Mouse (Mus musculus) embryonic facial prominence, embryonic 13.5 days (tissue): ENCODE results near the gene Nhlrc2. TPM values are rescaled to one million over a fixed set of nuclear protein-coding genes. Genes with fewer than 3 reads are reported as not detected.

Source experiments
- ATAC-seq: fragments of 200-750 bp; cut with Nextera tagmentation; 2 replicates; pipeline ENCODE4 v1.8.0; 2017; ENCODE audit warnings: low read depth; ENCODE audit not compliant: insufficient number of reproducible peaks, insufficient read depth, low FRiP score, low TSS enrichment
- H3K27ac ChIP-seq: fragments of 300-500 bp; sonication (generic); 2 replicates; pipeline ENCODE4 v1.5.1; 2015; ENCODE audit warnings: moderate library complexity, mild to moderate bottlenecking, inconsistent platforms
- H3K27me3 ChIP-seq: fragments of 300-500 bp; sonication (generic); 2 replicates; pipeline ENCODE4 v1.6.1; 2015; ENCODE audit warnings: mild to moderate bottlenecking, inconsistent platforms
- H3K36me3 ChIP-seq: fragments of 300-500 bp; sonication (generic); 2 replicates; pipeline ENCODE4 v1.6.1; 2015; ENCODE audit warnings: mild to moderate bottlenecking, inconsistent platforms
- H3K4me1 ChIP-seq: fragments of 300-500 bp; sonication (generic); 2 replicates; pipeline ENCODE4 v1.6.1; 2015; ENCODE audit warnings: inconsistent platforms
- H3K4me2 ChIP-seq: fragments of 300-500 bp; sonication (generic); 2 replicates; pipeline ENCODE4 v1.6.1; 2015; ENCODE audit warnings: moderate library complexity, mild to moderate bottlenecking, inconsistent platforms
- H3K4me3 ChIP-seq: fragments of 300-500 bp; sonication (generic); 2 replicates; pipeline ENCODE4 v1.5.1; 2015; ENCODE audit warnings: mild to moderate bottlenecking, inconsistent platforms
- H3K9ac ChIP-seq: fragments of 300-500 bp; sonication (generic); 2 replicates; pipeline ENCODE4 v1.6.1; 2015; ENCODE audit warnings: mild to moderate bottlenecking, inconsistent platforms
- H3K9me3 ChIP-seq: fragments of 300-500 bp; sonication (generic); 2 replicates; pipeline ENCODE4 v1.6.1; 2016; ENCODE audit warnings: inconsistent platforms
- WGBS: fragments of 180-500 bp; shearing (Covaris S2); methylation state at CpG from one replicate; pipeline ENCODE4 v1.1.7; 2015; ENCODE audit warnings: mixed read lengths; 5-methylcytosine and 5-hydroxymethylcytosine counted together
- polyA plus RNA-seq: library from polyadenylated mRNA; unstranded; fragments of >200 nt; fragmentation: Nextera tagmentation; extraction: Ambion mirVana; gene quantifications from 2 replicates; pipeline ENCODE4 v1.2.1, GENCODE M21; 2015

Gene Nhlrc2
- polyA plus RNA-seq, 1 experiment from 2014 or later, result 15.6 TPM

DNA sequence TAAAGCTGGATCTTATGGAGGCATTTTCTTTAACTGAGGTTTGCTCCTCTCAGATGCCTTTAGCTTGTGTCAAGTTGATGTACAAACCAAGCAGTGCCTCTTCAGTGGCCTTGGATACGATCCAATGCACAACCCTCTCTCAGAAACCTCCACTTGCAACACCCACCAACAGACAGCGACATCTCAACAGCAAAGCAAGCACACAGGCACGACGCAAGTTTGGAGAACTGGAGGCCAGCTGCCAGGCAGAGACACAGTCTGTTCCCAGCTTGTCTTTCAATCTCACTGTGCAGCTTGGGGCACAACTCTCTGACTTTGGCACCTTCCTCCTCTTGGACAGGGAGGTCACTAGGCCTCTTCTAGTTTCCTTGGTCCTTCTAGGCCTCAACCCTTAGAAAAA, 83.0 kb downstream of the Nhlrc2 start:
- no peak overlapping the region for H3K4me3 ChIP-seq
- 87% methylated on average over 4 of the region's 4 CpGs for WGBS
- ATAC-seq, result no peak
- H3K9me3 ChIP-seq, result no peaks in the 10 kb centered on the region
- H3K4me2 ChIP-seq, result no peak overlapping the region
- no peaks in the 10 kb centered on the region for H3K36me3 ChIP-seq
- no peak overlapping the region for H3K9ac ChIP-seq
- no peaks in the 10 kb centered on the region for H3K27me3 ChIP-seq
- H3K4me1 ChIP-seq, result peaks cover 3% of the 10 kb centered on the region; the same call in 1 of the 2 replicates
- H3K27ac ChIP-seq, result no peak overlapping the region

GRCm38 (mm10) chr19:56631451-56631901, 83.4 kb downstream of the Nhlrc2 start:
- Histone ChIP-seq H3K9me3 (no peaks in the 10 kb centered on the region), H3K36me3 (no peaks in the 10 kb centered on the region), H3K4me3 (no peak overlapping the region), H3K4me2 (no peak overlapping the region), H3K27ac (no peak overlapping the region), H3K27me3 (no peaks in the 10 kb centered on the region), H3K4me1 (peaks cover 3% of the 10 kb centered on the region; the same call in 1 of the 2 replicates), H3K9ac (no peak overlapping the region)
- ATAC-seq, result no peak
- 70% methylated on average over 11 of the region's 11 CpGs for WGBS

- no peak overlapping the region for H3K4me2 ChIP-seq
- peaks cover 4% of the 10 kb centered on the region; the same call in 1 of the 2 replicates for H3K9me3 ChIP-seq
- no peak overlapping the region for H3K9ac ChIP-seq
- no peak overlapping the region for H3K4me3 ChIP-seq
- ATAC-seq, result no peak
- H3K27ac ChIP-seq, result no peak overlapping the region
- H3K36me3 ChIP-seq, result no peaks in the 10 kb centered on the region
- no peaks in the 10 kb centered on the region for H3K4me1 ChIP-seq
- WGBS, result 69% methylated on average over 12 of the region's 12 CpGs
- no peaks in the 10 kb centered on the region for H3K27me3 ChIP-seq
Observed at GRCm38 (mm10) chr19:56637035-56637683, 89.1 kb downstream of the Nhlrc2 start.

- WGBS, result 89% methylated on average over 9 of the region's 9 CpGs
- Histone ChIP-seq H3K9ac (no peak overlapping the region), H3K9me3 (peaks cover 5% of the 10 kb centered on the region; the same call in 1 of the 2 replicates), H3K4me1 (no peaks in the 10 kb centered on the region), H3K27ac (no peak overlapping the region), H3K4me2 (no peak overlapping the region), H3K4me3 (no peak overlapping the region), H3K36me3 (no peaks in the 10 kb centered on the region), H3K27me3 (no peaks in the 10 kb centered on the region)
- ATAC-seq, result no peak
Observed at GRCm38 (mm10) chr19:56637684-56638049, 89.6 kb downstream of the Nhlrc2 start.

- no peaks in the 10 kb centered on the region for H3K27me3 ChIP-seq
- peaks cover 4% of the 10 kb centered on the region; the same call in 1 of the 2 replicates for H3K9me3 ChIP-seq
- ATAC-seq, result no peak
- no peak overlapping the region for H3K4me3 ChIP-seq
- WGBS, result 68% methylated on average over 7 of the region's 7 CpGs
- H3K4me1 ChIP-seq, result peaks cover 22% of the 10 kb centered on the region
- no peak overlapping the region for H3K4me2 ChIP-seq
- peak overlapping the region; percentile 33; the same call in 1 of the 2 replicates for H3K27ac ChIP-seq
- no peak overlapping the region for H3K9ac ChIP-seq
- H3K36me3 ChIP-seq, result no peaks in the 10 kb centered on the region
Observed at GRCm38 (mm10) chr19:56647451-56648120, 99.5 kb downstream of the Nhlrc2 start.

- no peak overlapping the region for H3K9ac ChIP-seq
- peaks cover 30% of the 10 kb centered on the region for H3K4me1 ChIP-seq
- no peak overlapping the region for H3K27ac ChIP-seq
- H3K9me3 ChIP-seq, result peaks cover 8% of the 10 kb centered on the region; the same call in 1 of the 2 replicates
- no peaks in the 10 kb centered on the region for H3K36me3 ChIP-seq
- no peak for ATAC-seq
- H3K4me3 ChIP-seq, result no peak overlapping the region
- WGBS, result 76% methylated on average over 4 of the region's 4 CpGs
- H3K4me2 ChIP-seq, result no peak overlapping the region
- no peaks in the 10 kb centered on the region for H3K27me3 ChIP-seq
Observed at GRCm38 (mm10) chr19:56651262-56651661, 103.2 kb downstream of the Nhlrc2 start.

DNA sequence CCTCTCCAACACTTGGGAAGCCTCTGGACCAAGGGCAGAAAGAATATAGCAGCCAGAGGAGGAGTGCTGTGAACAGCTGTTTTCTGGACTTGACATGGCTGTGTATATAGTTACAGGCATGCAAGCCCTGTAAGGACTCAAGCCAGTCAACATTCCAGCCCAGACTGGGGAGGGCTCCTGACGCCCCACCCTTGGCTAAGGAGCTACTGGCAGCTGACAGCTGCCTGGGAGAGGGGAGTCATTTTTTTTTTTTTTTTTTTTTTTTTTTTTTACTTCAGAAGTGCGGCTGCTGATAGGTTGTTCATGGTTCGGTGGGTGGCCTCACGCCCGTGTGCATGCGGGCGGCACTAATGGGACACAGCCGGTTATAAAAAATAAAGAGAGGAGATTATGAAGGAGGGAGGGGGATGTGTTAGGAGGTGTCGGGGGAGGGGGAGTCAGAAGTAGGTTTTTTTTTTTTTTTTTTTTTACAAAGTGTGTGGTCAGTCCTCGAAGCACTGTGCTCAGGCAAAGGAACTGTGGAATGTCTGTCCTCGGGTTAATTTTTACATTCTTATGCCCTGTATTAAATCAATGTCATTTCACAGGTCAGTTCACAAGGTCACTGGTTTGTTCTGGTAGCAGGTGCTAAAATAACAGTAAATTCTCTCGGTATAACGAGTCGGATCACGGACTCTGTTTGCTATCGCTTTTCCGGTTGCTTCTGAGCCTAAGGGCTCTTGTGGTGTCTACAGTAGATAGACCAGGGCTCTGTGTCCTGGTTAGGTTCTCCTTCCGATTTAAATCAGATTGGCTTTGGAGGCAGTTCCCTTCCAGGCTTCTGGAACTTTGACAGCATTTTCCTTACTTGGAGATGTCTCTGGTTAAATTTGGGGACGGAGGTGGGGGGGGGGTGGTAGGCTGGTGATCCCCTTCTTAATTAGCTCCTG, 104.2 kb downstream of the Nhlrc2 start:
- H3K4me1 ChIP-seq, result peaks cover 28% of the 10 kb centered on the region
- 19% methylated on average over 19 of the region's 19 CpGs for WGBS
- no peaks in the 10 kb centered on the region for H3K36me3 ChIP-seq
- 0 out of 2 replicates have a peak, but pooled peaks cover 4% of the 10 kb centered on the region for H3K9me3 ChIP-seq
- H3K4me3 ChIP-seq, result 0 out of 2 replicates have a peak overlapping the region, but pooled peaks have one; percentile 4
- H3K27ac ChIP-seq, result no peak overlapping the region
- peak; percentile 59; the same call in 1 of the 2 replicates for ATAC-seq
- H3K27me3 ChIP-seq, result no peaks in the 10 kb centered on the region
- peak overlapping the region; percentile 47 for H3K4me2 ChIP-seq
- H3K9ac ChIP-seq, result no peak overlapping the region

Other genes starting within 250 kb of the Nhlrc2 start
- 0.10 and 0.65 TPM in 2 replicates for gene Nrap, start 158.2 kb upstream of the Nhlrc2 start, polyA plus RNA-seq
- gene Casp7, start 151.1 kb upstream of the Nhlrc2 start, polyA plus RNA-seq, result 29.1 and 29.6 TPM in 2 replicates
- 0.65 and 0.84 TPM in 2 replicates for gene Plekhs1, start 86.6 kb upstream of the Nhlrc2 start, polyA plus RNA-seq
- gene Dclre1a, start within 50 bp of the Nhlrc2 start, polyA plus RNA-seq, result 23.2 and 24.6 TPM in 2 replicates
- 1.7 and 1.8 TPM in 2 replicates for gene Adrb1, start 173.9 kb downstream of the Nhlrc2 start, polyA plus RNA-seq